Mouse (Mus musculus) liver, embryonic 13.5 days (tissue): ENCODE data around the gene Ubqln5. TPM values are rescaled to one million over a fixed set of nuclear protein-coding genes. Genes with fewer than 3 reads are reported as not detected.

ENCODE experiments used
- ATAC-seq: fragments of 200-750 bp; cut with Nextera tagmentation; 2 replicates; pipeline ENCODE4 v1.8.0; 2017; ENCODE audit warnings: low read depth, mild to moderate bottlenecking, moderate number of reproducible peaks, moderate library complexity
- DNase-seq: peaks from one replicate; pipeline ENCODE4 v3.0.0; 2022
- H3K27ac ChIP-seq: fragments of 300-500 bp; sonication (generic); 2 replicates; pipeline ENCODE4 v1.5.1; 2015; ENCODE audit warnings: moderate library complexity, mild to moderate bottlenecking, inconsistent platforms
- H3K27me3 ChIP-seq: fragments of 300-500 bp; sonication (generic); 2 replicates; pipeline ENCODE4 v1.6.1; 2015; ENCODE audit warnings: mild to moderate bottlenecking, inconsistent platforms
- H3K36me3 ChIP-seq: fragments of 300-500 bp; sonication (generic); 2 replicates; pipeline ENCODE4 v1.6.1; 2015; ENCODE audit warnings: mild to moderate bottlenecking, inconsistent platforms
- H3K4me1 ChIP-seq: fragments of 300-500 bp; sonication (generic); replicated peaks from 2 replicates; pipeline ENCODE4 v1.6.1; 2015; ENCODE audit warnings: inconsistent platforms
- H3K4me2 ChIP-seq: fragments of 300-500 bp; sonication (generic); 2 replicates; pipeline ENCODE4 v1.6.1; 2015; ENCODE audit warnings: inconsistent platforms, mild to moderate bottlenecking, moderate library complexity
- H3K4me3 ChIP-seq: fragments of 300-500 bp; sonication (generic); replicated peaks from 2 replicates; pipeline ENCODE4 v1.5.1; 2015; ENCODE audit warnings: mild to moderate bottlenecking, inconsistent platforms
- H3K9ac ChIP-seq: fragments of 300-500 bp; sonication (generic); 2 replicates; pipeline ENCODE4 v1.6.1; 2015; ENCODE audit warnings: mild to moderate bottlenecking, inconsistent platforms
- H3K9me3 ChIP-seq: fragments of 300-500 bp; sonication (generic); replicated peaks from 2 replicates; pipeline ENCODE4 v1.6.1; 2016; ENCODE audit warnings: inconsistent platforms
- WGBS: fragments of 180-500 bp; shearing (Covaris S2); methylation state at CpG from one replicate; pipeline ENCODE4 v1.1.7; 2015; ENCODE audit not compliant: insufficient replicate concordance; 5-methylcytosine and 5-hydroxymethylcytosine counted together
- polyA plus RNA-seq: library from polyadenylated mRNA; unstranded; fragments of >200 nt; fragmentation: Nextera tagmentation; extraction: Ambion mirVana; gene quantifications from 2 replicates; pipeline ENCODE4 v1.2.1, GENCODE M21; 2015

Gene Ubqln5
- polyA plus RNA-seq, 1 experiment from 2014 or later, result not detected

GRCm38 (mm10) chr7:104085365-104085764, 44.3 kb downstream of the Ubqln5 start, which contains the start of gene Olfr645:
Gene Olfr645, minus strand, starts transcription at chr7:104085465.
- H3K36me3 ChIP-seq, result no peaks in the 10 kb centered on the region
- no peak within 1 kb of the TSS for H3K4me2 ChIP-seq
- H3K9ac ChIP-seq, result no peak within 1 kb of the TSS
- H3K27ac ChIP-seq, result no peak within 1 kb of the TSS
- no peaks in the 10 kb centered on the region for H3K27me3 ChIP-seq
- DNase-seq, result no peak
- H3K4me3 ChIP-seq, result no peak within 1 kb of the TSS
- no peak for ATAC-seq
- no peaks in the 10 kb centered on the region for H3K4me1 ChIP-seq
- no peaks in the 10 kb centered on the region for H3K9me3 ChIP-seq
- 48% methylated on average over 1 of the region's 1 CpGs for WGBS

Other genes starting within 250 kb of the Ubqln5 start
- not detected in 2 replicates for gene Olfr66, start 243.6 kb downstream of the Ubqln5 start, polyA plus RNA-seq
- gene Olfr64, start 235.3 kb downstream of the Ubqln5 start, polyA plus RNA-seq, result not detected in 2 replicates
- gene Olfr65, start 226.3 kb downstream of the Ubqln5 start, polyA plus RNA-seq, result not detected in 2 replicates
- gene Olfr631, start 201.0 kb downstream of the Ubqln5 start, polyA plus RNA-seq, result 0.12 TPM in 1 of 2 replicates, not detected in the other
- 0.21 and 0.33 TPM in 2 replicates for gene Olfr632, start 195.5 kb downstream of the Ubqln5 start, polyA plus RNA-seq
- gene Olfr633, start 185.4 kb downstream of the Ubqln5 start, polyA plus RNA-seq, result not detected in 2 replicates
- not detected in 2 replicates for gene Olfr635, start 158.7 kb downstream of the Ubqln5 start, polyA plus RNA-seq
- gene Olfr638, start 131.1 kb downstream of the Ubqln5 start, polyA plus RNA-seq, result not detected in 2 replicates
- gene Olfr639, start 112.5 kb downstream of the Ubqln5 start, polyA plus RNA-seq, result not detected in 2 replicates
- not detected in 2 replicates for gene Olfr640, start 104.3 kb downstream of the Ubqln5 start, polyA plus RNA-seq
- not detected in 2 replicates for gene Olfr641, start 94.4 kb downstream of the Ubqln5 start, polyA plus RNA-seq
- gene Olfr642, start 77.2 kb downstream of the Ubqln5 start, polyA plus RNA-seq, result not detected in 2 replicates
- gene 4930516K23Rik, start 68.4 kb downstream of the Ubqln5 start, polyA plus RNA-seq, result not detected in 2 replicates
- not detected in 2 replicates for gene Olfr644, start 58.0 kb downstream of the Ubqln5 start, polyA plus RNA-seq
- gene Olfr645, start 44.4 kb downstream of the Ubqln5 start, polyA plus RNA-seq, result not detected in 2 replicates
- gene Olfr646, start 25.0 kb downstream of the Ubqln5 start, polyA plus RNA-seq, result not detected in 2 replicates
- not detected in 2 replicates for gene Olfr643, start 7.6 kb upstream of the Ubqln5 start, polyA plus RNA-seq
- gene Ubqln3, start 13.5 kb upstream of the Ubqln5 start, polyA plus RNA-seq, result not detected in 2 replicates
- gene Ubqlnl, start 20.7 kb upstream of the Ubqln5 start, polyA plus RNA-seq, result not detected in 2 replicates
- gene Olfm5, start 35.0 kb upstream of the Ubqln5 start, polyA plus RNA-seq, result 0.15 TPM in 1 of 2 replicates, not detected in the other
- 0.03 and 0.05 TPM in 2 replicates for gene Olfr648, start 53.6 kb upstream of the Ubqln5 start, polyA plus RNA-seq
- not detected in 2 replicates for gene Olfr649, start 66.2 kb upstream of the Ubqln5 start, polyA plus RNA-seq
- gene Trim6, start 89.0 kb upstream of the Ubqln5 start, polyA plus RNA-seq, result 0.77 and 0.89 TPM in 2 replicates
- gene Trim34a, start 114.6 kb upstream of the Ubqln5 start, polyA plus RNA-seq, result 0.90 and 1.7 TPM in 2 replicates
- gene Trim5, start 158.3 kb upstream of the Ubqln5 start, polyA plus RNA-seq, result 0.31 and 0.37 TPM in 2 replicates
- gene Trim12a, start 185.6 kb upstream of the Ubqln5 start, polyA plus RNA-seq, result 3.4 and 3.6 TPM in 2 replicates
- gene Trim34b, start 199.6 kb upstream of the Ubqln5 start, polyA plus RNA-seq, result not detected in 2 replicates
- gene Trim12c, start 223.5 kb upstream of the Ubqln5 start, polyA plus RNA-seq, result 1.2 TPM in 2 replicates
- gene Trim30b, start 240.1 kb upstream of the Ubqln5 start, polyA plus RNA-seq, result 0.08 and 0.09 TPM in 2 replicates